Mouse (Mus musculus): Measurements from ENCODE around the gene Hoxc8.

Gene Hoxc8

GRCm38 (mm10) chr15:102990461-102991397 lies at the start of gene Hoxc8:
TSS of gene Hoxc8 (plus strand) at chr15:102990607.
- no peak for DNase-seq

DNA sequence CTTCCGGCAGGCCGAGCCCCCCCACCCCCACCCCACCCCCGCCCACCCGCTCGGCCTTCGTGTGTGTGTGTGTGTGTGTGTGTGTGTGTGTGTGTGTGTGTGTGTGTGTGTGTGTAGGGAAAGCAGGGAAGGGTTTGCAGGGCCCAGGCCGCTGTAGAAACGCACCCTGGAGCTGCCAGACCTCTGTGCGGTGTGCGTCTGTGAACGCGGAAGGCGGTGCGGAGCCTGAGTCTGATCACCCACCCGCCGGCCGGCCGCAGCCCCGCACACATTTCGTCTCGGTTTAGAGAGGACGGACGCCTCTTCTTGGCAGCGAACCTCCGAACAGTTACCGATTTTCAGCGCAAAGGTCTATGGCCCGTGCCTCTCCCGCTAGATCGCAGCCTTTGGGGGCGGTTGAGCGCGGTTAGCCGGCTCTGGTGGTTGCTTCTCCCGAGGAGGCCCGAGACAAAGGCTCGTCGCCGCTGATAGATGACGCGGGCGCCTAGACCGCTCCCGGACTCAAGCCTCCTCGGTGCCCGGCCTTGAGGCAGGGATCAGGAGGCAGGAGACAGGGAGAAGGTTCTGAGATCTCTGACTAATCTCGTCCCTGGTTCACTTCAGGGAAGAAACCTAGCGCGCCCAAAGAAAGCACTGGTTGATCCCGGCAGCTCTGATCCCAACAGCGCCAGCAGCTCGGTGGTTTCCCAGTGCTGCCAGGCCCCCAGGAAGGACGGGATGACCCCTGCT lies 47.5 kb upstream of the Hoxc8 start:
- DNase-seq, result no peak

GRCm38 (mm10) chr15:102943468-102943813 lies 47.0 kb upstream of the Hoxc8 start:
- DNase-seq, result no peak

- no peak for DNase-seq
Measured at GRCm38 (mm10) chr15:102945185-102946077, 45.0 kb upstream of the Hoxc8 start.

DNA sequence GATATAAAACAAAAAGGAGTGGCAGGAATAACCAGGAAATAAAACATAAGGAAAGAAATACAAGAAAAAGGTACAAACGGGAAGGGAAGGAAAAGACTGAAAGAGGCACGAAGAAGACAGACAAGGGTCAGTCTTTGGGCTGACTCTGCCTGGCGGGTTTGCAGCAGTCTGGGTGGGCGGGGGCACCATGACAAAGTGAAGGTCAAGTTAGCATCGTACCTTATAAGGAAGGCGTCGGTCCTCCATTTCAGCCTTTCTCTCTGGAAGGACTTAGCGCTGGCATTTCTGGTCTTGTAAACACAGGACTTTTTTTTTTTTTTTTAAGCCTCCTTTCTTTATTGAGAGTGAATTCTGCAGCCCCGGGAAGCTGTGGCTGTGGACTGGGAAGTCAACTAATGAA lies 43.1 kb upstream of the Hoxc8 start:
- no peak for DNase-seq

GRCm38 (mm10) chr15:102948842-102949241 lies 41.6 kb upstream of the Hoxc8 start:
- DNase-seq, result no peak

DNA sequence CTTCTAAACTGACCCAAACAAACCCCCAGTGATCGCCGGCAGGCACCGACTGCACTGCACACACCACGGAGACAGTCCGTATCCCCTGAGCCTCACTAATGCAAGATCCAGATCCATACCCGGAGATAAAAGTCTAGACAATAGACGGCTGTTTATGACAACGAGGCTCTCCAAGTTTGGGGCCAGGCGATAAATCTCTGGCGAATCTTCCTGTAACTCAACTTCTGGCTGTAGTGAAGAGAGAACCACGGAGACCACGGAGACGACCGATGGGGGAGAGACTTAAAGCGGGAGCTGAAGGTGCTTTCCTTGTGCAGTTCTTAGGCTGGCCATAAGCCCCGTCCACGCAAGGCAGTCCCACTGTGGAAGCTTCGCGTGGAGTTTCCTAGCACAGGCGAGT lies 40.7 kb upstream of the Hoxc8 start:
- no peak for DNase-seq

GRCm38 (mm10) chr15:102950877-102951276 lies 39.5 kb upstream of the Hoxc8 start:
- DNase-seq, result no peak

GRCm38 (mm10) chr15:102953561-102953960 lies 36.8 kb upstream of the Hoxc8 start:
- no peak for DNase-seq

DNA sequence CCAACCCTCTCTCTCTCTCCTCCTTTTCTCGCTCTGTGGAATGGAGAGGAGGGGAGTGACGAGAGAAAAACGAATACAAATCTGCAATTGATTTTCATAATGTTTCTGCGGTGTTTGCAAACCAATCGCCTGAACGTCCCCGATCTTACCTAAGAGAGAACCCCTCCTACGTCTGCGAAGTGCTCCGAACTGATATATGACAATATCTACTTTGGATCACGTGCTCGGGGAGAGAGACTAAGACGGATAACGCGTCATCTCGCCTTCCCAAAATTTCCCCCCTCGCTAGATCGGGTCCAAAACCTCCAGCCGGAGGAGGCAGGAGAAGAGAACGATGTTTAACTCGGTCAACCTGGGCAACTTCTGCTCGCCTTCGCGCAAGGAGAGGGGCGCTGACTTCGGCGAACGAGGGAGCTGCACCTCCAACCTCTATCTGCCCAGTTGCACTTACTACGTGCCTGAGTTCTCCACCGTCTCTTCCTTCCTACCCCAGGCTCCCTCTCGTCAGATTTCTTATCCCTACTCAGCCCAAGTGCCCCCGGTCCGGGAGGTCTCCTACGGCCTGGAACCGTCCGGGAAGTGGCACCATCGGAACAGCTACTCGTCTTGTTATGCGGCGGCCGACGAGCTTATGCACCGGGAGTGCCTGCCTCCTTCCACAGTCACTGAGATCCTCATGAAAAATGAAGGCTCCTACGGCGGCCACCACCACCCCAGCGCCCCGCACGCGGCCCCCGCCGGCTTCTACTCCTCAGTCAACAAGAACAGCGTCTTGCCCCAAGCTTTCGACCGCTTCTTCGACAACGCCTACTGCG lies 36.0 kb upstream of the Hoxc8 start, which contains the start of gene Hoxc11:
Gene Hoxc11 (plus strand): TSS at position 236 of the 815 bp plus-strand sequence.
- DNase-seq, result no peak

DNA sequence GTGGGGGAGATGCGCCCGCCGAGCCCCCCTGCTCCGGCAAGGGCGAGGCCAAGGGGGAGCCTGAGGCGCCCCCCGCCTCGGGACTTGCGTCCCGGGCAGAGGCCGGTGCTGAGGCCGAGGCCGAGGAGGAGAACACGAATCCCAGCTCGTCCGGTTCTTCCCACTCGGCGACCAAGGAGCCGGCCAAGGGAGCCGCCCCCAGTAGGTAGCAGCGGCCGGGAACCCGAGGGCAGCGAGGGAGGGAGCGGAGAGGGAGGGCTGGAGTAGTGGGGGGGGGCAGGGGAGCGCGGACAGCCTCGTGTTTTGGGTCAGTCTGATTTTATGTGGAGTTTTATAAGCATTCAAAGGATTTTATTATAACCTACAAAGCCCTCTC lies 35.4 kb upstream of the Hoxc8 start:
- no peak for DNase-seq

GRCm38 (mm10) chr15:102955833-102956640 lies 34.4 kb upstream of the Hoxc8 start:
- DNase-seq, result no peak

DNA sequence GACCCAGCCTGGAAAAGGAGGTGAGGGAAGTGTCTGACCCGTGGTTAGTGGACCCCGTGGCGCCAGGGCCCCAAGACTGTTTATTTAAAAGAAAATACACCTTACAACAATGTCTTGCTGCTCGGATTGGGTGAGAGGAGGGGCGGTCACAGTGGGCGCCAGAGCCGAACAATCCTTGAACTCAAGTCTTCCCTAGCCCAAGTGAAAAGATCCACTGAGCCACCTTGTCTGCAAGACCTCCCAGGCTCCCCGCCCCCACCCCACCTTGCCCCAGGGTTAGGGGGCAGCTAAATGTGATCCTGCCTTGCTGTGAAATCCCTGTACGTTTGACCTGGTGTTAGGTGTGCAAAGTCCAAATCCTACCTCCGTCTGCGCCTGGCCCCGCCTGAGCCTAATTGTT lies 33.5 kb upstream of the Hoxc8 start:
- no peak for DNase-seq

- no peak for DNase-seq
Measured at GRCm38 (mm10) chr15:102959663-102960191, 30.7 kb upstream of the Hoxc8 start.

- DNase-seq, result no peak
Measured at GRCm38 (mm10) chr15:102961728-102962127, 28.7 kb upstream of the Hoxc8 start.

GRCm38 (mm10) chr15:102962492-102962891 lies 27.9 kb upstream of the Hoxc8 start:
- DNase-seq, result no peak

- no peak for DNase-seq
Measured at GRCm38 (mm10) chr15:102963259-102963658, 27.1 kb upstream of the Hoxc8 start.

- DNase-seq, result peak; percentile 75
Measured at GRCm38 (mm10) chr15:102963671-102964640, 26.5 kb upstream of the Hoxc8 start.

DNA sequence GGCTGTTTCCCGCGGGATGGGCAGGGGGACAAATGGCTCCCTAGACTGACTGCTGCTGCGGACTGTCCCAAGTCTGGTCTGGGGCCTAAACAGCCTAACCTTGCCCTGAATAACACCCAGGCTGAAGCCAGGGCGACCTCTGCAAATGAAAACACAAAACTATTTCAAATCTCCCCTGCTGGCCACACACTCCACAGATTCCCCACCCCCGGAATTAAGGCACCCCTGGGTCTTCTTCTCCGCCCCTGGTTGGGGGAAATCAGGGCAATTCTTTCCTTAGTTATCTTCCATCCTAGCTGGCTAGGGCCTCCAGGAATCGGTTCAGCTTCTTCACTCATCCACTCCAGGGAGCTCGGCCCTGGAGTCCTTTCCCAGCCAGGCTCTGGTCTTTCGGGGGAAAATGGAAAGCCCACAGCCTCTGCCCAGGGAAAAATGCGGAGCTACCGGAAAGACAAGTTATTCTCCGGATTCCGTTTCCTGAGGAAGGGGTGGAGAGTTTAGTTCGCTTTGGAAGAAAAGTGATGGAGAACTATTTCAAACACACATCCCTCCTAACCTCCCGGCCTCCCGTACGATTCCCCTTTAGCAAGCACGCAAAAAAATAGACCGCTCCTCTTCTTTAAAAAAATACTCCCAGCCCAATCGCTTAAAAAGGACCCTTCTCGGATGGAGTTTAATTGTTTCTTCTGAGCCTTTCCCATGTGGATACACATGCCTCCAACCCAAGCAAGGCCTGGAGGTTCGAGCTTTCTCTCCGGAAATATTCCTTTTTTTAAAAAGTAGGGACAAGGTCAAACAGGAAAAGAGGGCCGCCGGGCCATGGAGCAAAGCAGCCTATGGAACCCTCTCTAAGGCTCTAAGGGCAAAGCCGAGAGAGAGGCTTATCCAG lies 25.2 kb upstream of the Hoxc8 start:
- no peak for DNase-seq
